Mouse (Mus musculus) hindbrain, postnatal 0 days (tissue): ENCODE measurements at regions not wholly inside any gene's neighbourhood (a gene's known extent, or its start where the extent isn't known, plus 50 kb on each side); places are given as distances from the start of the nearest gene placed in this dataset.
A peak's percentile ranks its signal among the peaks of the same experiment; 100 is the strongest.

Experiments used
- ATAC-seq: fragments of 200-750 bp; cut with Nextera tagmentation; 2 replicates; pipeline ENCODE4 v1.8.0; 2017; ENCODE audit warnings: mild to moderate bottlenecking, moderate TSS enrichment, moderate library complexity
- DNase-seq: peaks from one replicate; pipeline ENCODE4 v3.0.0-alpha.2; 2015; ENCODE audit warnings: low spot score
- H3K27ac ChIP-seq: fragments of 300-500 bp; sonication (generic); 2 replicates; pipeline ENCODE4 v1.5.1; 2014; ENCODE audit warnings: mild to moderate bottlenecking
- H3K27me3 ChIP-seq: fragments of 300-500 bp; sonication (generic); 2 replicates; pipeline ENCODE4 v1.6.1; 2014; ENCODE audit warnings: low read length, mixed read lengths; ENCODE audit not compliant: insufficient read depth
- H3K36me3 ChIP-seq: fragments of 300-500 bp; sonication (generic); 2 replicates; pipeline ENCODE4 v1.6.1; 2014; ENCODE audit warnings: low read length, mixed read lengths; ENCODE audit not compliant: insufficient read depth
- H3K4me1 ChIP-seq: fragments of 300-500 bp; sonication (generic); 2 replicates; pipeline ENCODE4 v1.6.1; 2014; ENCODE audit warnings: antibody characterized with exemption, low read length, mixed read lengths; ENCODE audit not compliant: insufficient read depth
- H3K4me2 ChIP-seq: fragments of 300-500 bp; sonication (generic); 2 replicates; pipeline ENCODE4 v1.6.1; 2014; ENCODE audit warnings: low read depth, mild to moderate bottlenecking, low read length, moderate library complexity, mixed read lengths
- H3K4me3 ChIP-seq: fragments of 300-500 bp; sonication (generic); 2 replicates; pipeline ENCODE4 v1.5.1; 2014; ENCODE audit warnings: low read length
- H3K9ac ChIP-seq: fragments of 300-500 bp; sonication (generic); replicated peaks from 2 replicates; pipeline ENCODE4 v1.6.1; 2014; ENCODE audit warnings: mild to moderate bottlenecking, low read length, moderate library complexity, mixed read lengths
- H3K9me3 ChIP-seq: fragments of 300-500 bp; sonication (generic); 2 replicates; pipeline ENCODE4 v1.6.1; 2016; ENCODE audit warnings: low read length, mixed read lengths
- CTCF ChIP-seq: IDR thresholded peaks from 2 replicates; pipeline ENCODE4 v1.5.1; 2016; ENCODE audit warnings: antibody characterized with exemption, control low read depth, low read depth
- WGBS: fragments of 180-500 bp; shearing (Covaris S2); extraction: QIAGEN DNeasy Blood & Tissue Kit; methylation state at CpG from one replicate; pipeline ENCODE4 v1.1.7; 2014; 5-methylcytosine and 5-hydroxymethylcytosine counted together

- Histone ChIP-seq H3K36me3 (no peaks in the 10 kb centered on the region), H3K4me1 (no peaks in the 10 kb centered on the region), H3K27me3 (no peaks in the 10 kb centered on the region), H3K4me3 (no peak overlapping the region), H3K27ac (no peak overlapping the region), H3K9ac (no peak overlapping the region), H3K4me2 (no peak overlapping the region), H3K9me3 (no peaks in the 10 kb centered on the region)
- WGBS: 56% methylated on average over 8 of the region's 8 CpGs
- TF ChIP-seq CTCF: no peak
- ATAC-seq (no peak), DNase-seq (peak; percentile 48)
These were observed 369.3 kb upstream of the Vrk2 start for GRCm38 (mm10) chr11:26962928-26963667.

GRCm38 (mm10) chr11:26962040-26962927, 368.5 kb upstream of the Vrk2 start:
- H3K4me2 ChIP-seq: no peak overlapping the region
- TF ChIP-seq CTCF: no peak
- ATAC-seq (no peak; the same call in 1 of the 2 replicates), DNase-seq (peak; percentile 42)
- H3K27ac ChIP-seq: no peak overlapping the region
- H3K9me3 ChIP-seq: no peaks in the 10 kb centered on the region
- H3K4me1 ChIP-seq: no peaks in the 10 kb centered on the region
- H3K9ac ChIP-seq: no peak overlapping the region
- H3K36me3 ChIP-seq: no peaks in the 10 kb centered on the region
- H3K27me3 ChIP-seq: no peaks in the 10 kb centered on the region
- H3K4me3 ChIP-seq: no peak overlapping the region
- 40% methylated on average over 18 of the region's 18 CpGs for WGBS

- no peak overlapping the region for H3K9ac ChIP-seq
These were observed 367.7 kb upstream of the Vrk2 start for GRCm38 (mm10) chr11:26961336-26961980.

GRCm38 (mm10) chr11:26956153-26956552, 362.4 kb upstream of the Vrk2 start:
- Histone ChIP-seq H3K27ac (no peak overlapping the region), H3K9ac (no peak overlapping the region), H3K9me3 (no peaks in the 10 kb centered on the region), H3K4me1 (no peaks in the 10 kb centered on the region), H3K4me2 (no peak overlapping the region), H3K36me3 (no peaks in the 10 kb centered on the region), H3K4me3 (no peak overlapping the region), H3K27me3 (no peaks in the 10 kb centered on the region)
- DNase-seq (no peak), ATAC-seq (no peak)
- no peak for TF ChIP-seq CTCF
- WGBS: 77% methylated on average over 3 of the region's 3 CpGs

More at GRCm38 (mm10) chr11:26961336-26961980, 367.7 kb upstream of the Vrk2 start:
- WGBS: 9% methylated on average over 5 of the region's 5 CpGs
- H3K27ac ChIP-seq: no peak overlapping the region
- H3K4me3 ChIP-seq: no peak overlapping the region
- H3K27me3 ChIP-seq: no peaks in the 10 kb centered on the region
- H3K4me1 ChIP-seq: no peaks in the 10 kb centered on the region
- TF ChIP-seq CTCF: peak; percentile 88
- ATAC-seq: peak; percentile 97
- peak; percentile 94 for DNase-seq
- no peaks in the 10 kb centered on the region for H3K9me3 ChIP-seq
- H3K36me3 ChIP-seq: no peaks in the 10 kb centered on the region
- peak overlapping the region; percentile 38 for H3K4me2 ChIP-seq

- Histone ChIP-seq H3K4me2 (no peak overlapping the region), H3K9me3 (no peaks in the 10 kb centered on the region), H3K9ac (no peak overlapping the region), H3K27ac (no peak overlapping the region), H3K4me3 (no peak overlapping the region), H3K27me3 (no peaks in the 10 kb centered on the region), H3K4me1 (no peaks in the 10 kb centered on the region), H3K36me3 (no peaks in the 10 kb centered on the region)
- ATAC-seq: no peak
- WGBS: 18% methylated on average over 3 of the region's 3 CpGs
- TF ChIP-seq CTCF: no peak
- DNase-seq: no peak
These were observed 338.0 kb upstream of the Vrk2 start for GRCm38 (mm10) chr11:26931766-26932165.

- Histone ChIP-seq H3K36me3 (no peaks in the 10 kb centered on the region), H3K27ac (no peak overlapping the region), H3K9ac (no peak overlapping the region), H3K4me2 (no peak overlapping the region), H3K4me1 (no peaks in the 10 kb centered on the region), H3K4me3 (no peak overlapping the region), H3K9me3 (no peaks in the 10 kb centered on the region), H3K27me3 (no peaks in the 10 kb centered on the region)
- no peak for TF ChIP-seq CTCF
- no peak for DNase-seq
- 83% methylated on average over 3 of the region's 3 CpGs for WGBS
- ATAC-seq: no peak
These were observed 313.3 kb upstream of the Vrk2 start for GRCm38 (mm10) chr11:26907099-26907498.
